Mouse (Mus musculus): ENCODE results near the gene Adcy1. TPM values are rescaled to one million over a fixed set of nuclear protein-coding genes. Genes with fewer than 3 reads are reported as not detected.
"Not testable (repeated sequence)": the region's sequence is repeated elsewhere in the genome, so short reads cannot be mapped to it uniquely, and the experiment has no call there.

Adcy1 gene
- polyA plus RNA-seq, 1 experiment from 2014 or later: 0.87 TPM

- H3K4me1 ChIP-seq: peaks cover 47% of the 10 kb centered on the region
- no peak for ATAC-seq (ENCODE audit: extremely low read depth, insufficient number of reproducible peaks, low FRiP score, low TSS enrichment)
- H3K36me3 ChIP-seq: no peaks in the 10 kb centered on the region
- H3K4me3 ChIP-seq: no peak overlapping the region
- H3K9ac ChIP-seq: no peak overlapping the region
- no peak overlapping the region for H3K27ac ChIP-seq (replicated peaks)
- H3K4me2 ChIP-seq: 0 out of 2 replicates have a peak overlapping the region, but pooled peaks have one; percentile 3
- no peaks in the 10 kb centered on the region for H3K9me3 ChIP-seq
- peaks cover 38% of the 10 kb centered on the region for H3K27me3 ChIP-seq (replicated peaks)
- 13% methylated on average over 8 of the region's 8 CpGs for WGBS
These were observed 152.4 kb downstream of the Adcy1 start for GRCm38 (mm10) chr11:7215703-7216102.

- H3K27me3 ChIP-seq (replicated peaks); H3K4me2 ChIP-seq; H3K9me3 ChIP-seq; ATAC-seq (ENCODE audit: extremely low read depth, insufficient number of reproducible peaks, low FRiP score, low TSS enrichment); H3K27ac ChIP-seq (replicated peaks); H3K4me1 ChIP-seq; H3K4me3 ChIP-seq; H3K9ac ChIP-seq; H3K36me3 ChIP-seq: not testable (repeated sequence)
- WGBS: 75% methylated on average over 8 of the region's 8 CpGs
These were observed 158.5 kb downstream of the Adcy1 start for GRCm38 (mm10) chr11:7221826-7222225.

GRCm38 (mm10) chr11:7226200-7226599 lies 162.9 kb downstream of the Adcy1 start:
- Histone ChIP-seq H3K9me3 (no peaks in the 10 kb centered on the region), H3K27ac (replicated peaks) (no peak overlapping the region), H3K27me3 (replicated peaks) (no peaks in the 10 kb centered on the region), H3K4me2 (no peak overlapping the region), H3K36me3 (no peaks in the 10 kb centered on the region), H3K4me1 (no peaks in the 10 kb centered on the region), H3K4me3 (no peak overlapping the region), H3K9ac (no peak overlapping the region)
- ATAC-seq (ENCODE audit: extremely low read depth, insufficient number of reproducible peaks, low FRiP score, low TSS enrichment): no peak
- WGBS: 55% methylated on average over 2 of the region's 2 CpGs

GRCm38 (mm10) chr11:7226810-7227550 lies 163.7 kb downstream of the Adcy1 start:
- no peak for ATAC-seq (ENCODE audit: extremely low read depth, insufficient number of reproducible peaks, low FRiP score, low TSS enrichment)
- WGBS: 75% methylated on average over 7 of the region's 7 CpGs
- no peaks in the 10 kb centered on the region for H3K36me3 ChIP-seq
- H3K9ac ChIP-seq: no peak overlapping the region
- H3K27me3 ChIP-seq (replicated peaks): no peaks in the 10 kb centered on the region
- H3K9me3 ChIP-seq: no peaks in the 10 kb centered on the region
- H3K4me3 ChIP-seq: no peak overlapping the region
- H3K27ac ChIP-seq (replicated peaks): no peak overlapping the region
- no peak overlapping the region for H3K4me2 ChIP-seq
- no peaks in the 10 kb centered on the region for H3K4me1 ChIP-seq

- H3K9ac ChIP-seq: no peak overlapping the region
- H3K27ac ChIP-seq (replicated peaks): no peak overlapping the region
- no peaks in the 10 kb centered on the region for H3K27me3 ChIP-seq (replicated peaks)
- no peaks in the 10 kb centered on the region for H3K4me1 ChIP-seq
- no peak for ATAC-seq (ENCODE audit: extremely low read depth, insufficient number of reproducible peaks, low FRiP score, low TSS enrichment)
- no peak overlapping the region for H3K4me2 ChIP-seq
- no peaks in the 10 kb centered on the region for H3K36me3 ChIP-seq
- no peaks in the 10 kb centered on the region for H3K9me3 ChIP-seq
- 67% methylated on average over 4 of the region's 4 CpGs for WGBS
- H3K4me3 ChIP-seq: no peak overlapping the region
These were observed 164.8 kb downstream of the Adcy1 start for GRCm38 (mm10) chr11:7228107-7228506.

Other genes starting within 250 kb of the Adcy1 start
- not detected in 2 replicates for gene Gm11983, start 225.8 kb upstream of the Adcy1 start, polyA plus RNA-seq (2015; fragmentation: Nextera tagmentation; extraction: Ambion mirVana)
- not detected in 2 replicates for gene Gm11985, start 125.1 kb downstream of the Adcy1 start, polyA plus RNA-seq (2015; fragmentation: Nextera tagmentation; extraction: Ambion mirVana)
- 0.37 and 2.5 TPM in 2 replicates for gene Igfbp1, start 134.3 kb downstream of the Adcy1 start, polyA plus RNA-seq (2015; fragmentation: Nextera tagmentation; extraction: Ambion mirVana)
- gene Igfbp3, start 150.4 kb downstream of the Adcy1 start, polyA plus RNA-seq (2015; fragmentation: Nextera tagmentation; extraction: Ambion mirVana): 34.0 and 34.5 TPM in 2 replicates

Measured in heart, embryonic 13.5 days (tissue).